Mouse (Mus musculus): ENCODE measurements around the gene Dcun1d5. TPM values are rescaled to one million over a fixed set of nuclear protein-coding genes. Genes with fewer than 3 reads are reported as not detected.

Dcun1d5 gene
- total RNA-seq, 2 experiments from 2014 or later: 64.0 to 67.7 TPM

Other genes with a start within 250 kb of the Dcun1d5 start
- 1 to 10 TPM; 7.3 to 8.3 TPM for gene Dync2h1, start 74 bp upstream of the Dcun1d5 start, total RNA-seq (2021)
- gene Mmp13, start 88.0 kb downstream of the Dcun1d5 start, total RNA-seq (2021): under 1 TPM in 1 of 2 experiments, not detected in 1; 0.10 TPM
- not detected for gene Mmp12, start 159.9 kb downstream of the Dcun1d5 start, total RNA-seq (2021)
- not detected for gene Mmp1b, start 203.5 kb downstream of the Dcun1d5 start, total RNA-seq (2021)

Measured in gastrocnemius, postnatal 4 days (tissue).